Mouse (Mus musculus): ENCODE measurements at regions not wholly inside any gene's neighbourhood (a gene's known extent, or its start where the extent isn't known, plus 50 kb on each side); places are given as distances from the start of the nearest gene placed in this dataset.

DNA sequence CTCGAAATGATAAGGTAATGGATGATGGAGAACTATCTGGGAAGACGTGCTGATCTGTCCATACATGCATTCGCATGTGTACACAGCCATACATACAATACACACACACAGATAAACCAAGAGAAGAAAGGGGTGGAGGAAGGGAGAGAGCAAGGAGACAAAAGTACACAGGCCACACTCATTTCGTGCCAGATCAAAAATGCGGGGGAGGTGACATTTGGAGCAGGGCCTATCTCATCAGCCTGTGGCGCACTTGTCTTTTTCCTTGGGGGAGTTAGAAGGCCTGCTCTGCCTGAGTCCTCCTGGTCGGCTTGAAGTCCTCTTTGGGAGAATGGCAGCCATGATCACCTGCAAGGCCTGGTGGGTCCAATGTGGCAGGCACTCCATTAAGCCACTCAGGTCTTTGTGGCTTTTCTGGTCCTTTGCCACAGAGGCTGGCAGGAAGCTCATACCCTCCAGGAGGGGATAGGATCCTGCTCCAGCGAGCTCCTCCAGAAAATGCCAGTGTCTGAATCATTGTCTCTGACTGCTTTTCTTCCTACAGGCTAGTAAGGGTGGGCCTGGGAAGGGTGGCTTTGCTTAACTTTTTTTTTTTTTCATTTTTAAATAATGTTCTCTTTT, 203.0 kb upstream of the Spdye4c start:
- ATAC-seq (ENCODE audit: insufficient number of reproducible peaks, low FRiP score, low TSS enrichment) = no peak

- no peak for ATAC-seq (ENCODE audit: insufficient number of reproducible peaks, low FRiP score, low TSS enrichment)
Measured at GRCm38 (mm10) chr2:128388883-128389470, 202.0 kb upstream of the Spdye4c start.

DNA sequence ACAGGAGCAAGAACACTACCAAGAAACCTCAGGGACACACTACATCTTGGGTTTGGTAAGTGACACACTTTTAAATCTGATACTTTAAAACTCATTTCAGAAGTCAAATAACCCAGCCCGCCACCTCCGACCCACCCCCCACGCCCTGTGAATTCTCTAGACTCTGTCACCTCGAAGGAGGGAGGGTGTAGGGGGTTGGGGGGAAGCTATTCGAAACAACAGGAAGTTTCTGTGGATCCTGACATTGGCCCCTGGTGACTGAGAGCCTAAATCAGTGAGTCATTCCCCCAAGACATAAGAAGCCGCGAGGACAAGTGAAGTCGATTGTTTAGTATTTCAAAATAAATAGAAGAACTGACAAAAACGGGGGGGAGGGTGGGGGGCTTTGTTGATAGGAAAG, 198.7 kb upstream of the Spdye4c start:
- ATAC-seq (ENCODE audit: insufficient number of reproducible peaks, low FRiP score, low TSS enrichment) = no peak

GRCm38 (mm10) chr2:128393401-128393800, 197.6 kb upstream of the Spdye4c start:
- no peak for ATAC-seq (ENCODE audit: insufficient number of reproducible peaks, low FRiP score, low TSS enrichment)

DNA sequence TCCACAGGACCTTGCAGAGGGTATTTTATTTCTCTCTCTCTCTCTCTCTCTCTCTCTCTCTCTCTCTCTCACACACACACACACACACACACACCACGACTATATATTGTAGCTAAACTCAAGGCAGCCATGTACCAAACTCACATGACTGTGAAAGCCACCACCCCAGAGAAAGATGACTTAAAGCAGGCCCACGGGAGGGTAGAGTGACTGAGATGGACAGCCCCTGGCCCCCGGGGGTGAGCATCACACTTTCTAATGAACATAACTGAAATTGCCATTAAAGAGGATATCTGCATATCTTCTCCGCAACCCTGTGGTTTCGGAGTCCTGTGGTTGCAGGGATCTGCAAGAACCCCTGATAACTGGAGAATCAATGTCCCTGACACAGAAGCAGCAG, 197.1 kb upstream of the Spdye4c start:
- no peak for ATAC-seq (ENCODE audit: insufficient number of reproducible peaks, low FRiP score, low TSS enrichment)

DNA sequence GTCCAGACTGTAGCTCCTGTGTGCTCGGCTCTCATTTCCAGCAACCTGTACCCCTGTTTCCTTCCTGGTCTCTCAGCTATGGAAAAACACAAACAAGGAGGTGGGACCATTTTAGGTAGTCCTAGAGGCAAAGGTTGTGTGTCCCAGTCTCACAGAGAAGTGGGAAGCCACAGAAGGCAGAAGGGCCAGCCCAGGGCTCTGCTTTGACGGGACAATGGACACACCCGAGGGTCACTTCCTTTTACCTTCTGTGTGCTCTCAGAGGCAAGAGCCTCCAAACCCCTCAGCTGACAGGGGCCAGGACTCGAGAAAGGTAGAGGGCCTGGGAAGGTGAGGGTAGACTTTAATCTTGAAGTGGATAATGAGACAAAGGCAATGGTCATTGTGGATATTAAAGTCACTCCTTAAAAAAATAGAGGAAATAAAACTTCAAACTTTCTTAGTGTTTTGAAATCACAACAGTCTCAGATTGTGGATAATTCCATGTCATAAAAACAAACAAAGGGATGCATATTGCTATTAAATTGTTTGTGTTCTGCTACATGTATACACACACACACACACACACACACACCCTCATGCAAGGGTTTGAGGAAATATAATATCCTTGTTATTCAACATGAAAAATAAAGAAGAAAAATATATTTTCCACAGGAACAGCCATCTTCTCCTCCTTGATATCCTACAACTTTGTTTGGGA, 195.6 kb upstream of the Spdye4c start:
- ATAC-seq (ENCODE audit: insufficient number of reproducible peaks, low FRiP score, low TSS enrichment) = no peak

GRCm38 (mm10) chr2:128396008-128396346, 195.0 kb upstream of the Spdye4c start:
- ATAC-seq (ENCODE audit: insufficient number of reproducible peaks, low FRiP score, low TSS enrichment) = peak; percentile 84

DNA sequence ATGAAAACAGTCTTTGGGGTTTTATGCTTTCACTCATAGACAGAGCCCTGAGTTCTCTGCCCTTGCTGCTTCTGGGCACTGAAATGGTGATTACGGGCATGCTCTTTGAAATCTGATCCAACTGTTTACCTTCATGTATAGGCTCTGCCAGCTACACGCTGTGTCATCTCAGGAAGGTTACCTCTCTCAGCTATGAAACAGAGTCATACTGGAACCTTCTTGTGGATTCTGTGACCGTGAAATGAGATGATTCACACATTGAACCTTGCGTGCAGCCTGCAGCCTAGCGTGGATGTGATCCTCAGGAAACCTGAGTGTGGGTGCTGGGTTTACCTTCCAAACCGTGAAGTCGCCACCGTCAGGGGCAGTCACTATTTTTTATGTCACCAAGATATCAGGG, 189.7 kb upstream of the Spdye4c start:
- no peak for ATAC-seq (ENCODE audit: insufficient number of reproducible peaks, low FRiP score, low TSS enrichment)

DNA sequence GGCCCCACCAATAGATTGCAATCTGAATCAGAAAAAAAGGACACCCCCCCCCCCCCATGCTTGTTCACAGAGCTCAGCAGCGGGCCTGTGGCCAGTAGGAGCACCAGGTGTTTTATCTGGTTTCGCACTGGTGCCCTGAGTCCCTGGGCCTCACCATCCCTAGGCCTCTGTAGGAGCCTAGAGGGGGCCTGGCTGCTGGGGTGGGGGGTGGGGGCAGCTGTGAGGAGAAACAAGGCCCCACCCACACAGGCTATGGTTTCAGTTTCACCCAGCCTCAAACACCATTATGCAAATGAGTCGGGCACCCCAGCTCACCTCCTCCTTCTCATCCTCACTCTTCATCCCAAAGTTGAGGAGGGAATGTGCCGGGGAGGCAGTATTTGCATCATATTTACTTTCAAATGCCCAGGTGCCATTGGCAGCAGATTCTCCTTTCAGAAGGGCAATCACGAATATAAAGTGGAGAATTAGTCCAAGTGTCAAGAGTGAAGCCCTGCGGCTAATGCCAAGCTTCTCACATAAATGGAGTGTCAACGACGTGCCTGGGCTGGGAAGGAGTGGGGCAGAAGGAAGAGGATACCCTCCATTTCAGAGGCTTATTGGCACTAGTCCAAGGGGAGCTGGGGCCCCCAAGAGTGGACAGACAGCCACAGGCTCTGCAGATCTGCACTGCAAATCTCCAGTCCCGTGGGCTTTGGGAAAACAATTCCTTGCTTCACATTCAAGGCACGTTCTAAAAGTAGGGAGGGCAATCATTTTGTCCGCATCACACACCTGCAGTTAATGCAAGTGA, 187.7 kb upstream of the Spdye4c start:
- ATAC-seq (ENCODE audit: insufficient number of reproducible peaks, low FRiP score, low TSS enrichment) = no peak

DNA sequence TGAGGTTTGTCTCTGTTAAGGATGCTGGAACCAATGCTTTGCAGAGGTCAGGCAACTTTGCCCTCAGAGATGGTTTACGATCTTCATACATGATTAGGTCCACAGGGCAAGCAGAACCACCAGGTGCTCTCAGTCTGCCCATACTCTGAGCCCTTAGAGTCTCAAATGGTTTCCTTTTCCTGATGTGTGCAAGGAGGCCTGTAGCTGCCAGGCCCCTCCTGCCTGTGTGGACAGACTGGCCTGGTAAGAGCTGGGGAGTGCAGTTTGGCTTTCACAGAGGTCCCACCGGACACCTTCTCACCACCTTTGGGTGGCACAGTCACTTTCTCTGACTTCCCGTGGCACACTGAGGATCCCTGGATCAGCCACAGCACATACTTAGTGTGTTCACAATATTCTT, 186.6 kb upstream of the Spdye4c start:
- no peak for ATAC-seq (ENCODE audit: insufficient number of reproducible peaks, low FRiP score, low TSS enrichment)

DNA sequence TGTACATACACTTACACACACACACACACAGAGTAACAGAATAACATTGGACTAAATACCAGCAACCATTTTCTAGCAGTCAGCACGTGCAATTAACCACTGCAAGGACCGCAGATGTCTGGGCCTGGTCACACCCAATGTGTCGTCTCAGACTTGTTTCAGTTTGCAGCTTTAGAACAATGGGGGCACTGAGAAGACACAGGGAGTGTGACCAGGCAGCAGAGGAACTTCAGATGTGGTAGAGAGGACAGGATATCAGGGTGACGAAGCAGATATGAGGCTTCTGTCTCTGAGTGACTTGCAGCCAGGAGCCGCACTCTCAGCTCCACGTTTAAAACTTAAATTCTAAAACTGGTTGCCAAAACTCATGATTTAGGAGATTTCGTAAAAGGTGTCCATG, 183.9 kb upstream of the Spdye4c start:
- no peak for ATAC-seq (ENCODE audit: insufficient number of reproducible peaks, low FRiP score, low TSS enrichment)

DNA sequence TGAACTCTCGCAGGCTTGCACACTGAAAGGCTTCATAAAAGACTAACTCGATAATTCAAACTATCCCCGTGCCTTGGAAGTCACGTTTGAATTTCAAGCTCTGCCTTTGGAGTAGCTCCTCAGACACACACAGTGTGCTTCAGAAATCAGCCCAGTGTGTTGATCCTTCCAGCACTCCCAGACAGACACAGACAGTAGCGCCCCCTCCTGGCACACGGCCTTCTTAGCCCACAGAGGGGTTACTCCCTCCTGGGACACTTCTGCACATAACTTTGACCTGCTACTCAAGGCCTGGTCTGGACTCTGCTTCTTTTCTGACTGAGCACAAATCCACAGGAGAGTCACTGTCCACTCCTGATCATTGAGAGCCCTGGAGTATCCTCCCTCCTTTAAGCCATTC, 182.3 kb upstream of the Spdye4c start:
- no peak for ATAC-seq (ENCODE audit: insufficient number of reproducible peaks, low FRiP score, low TSS enrichment)

- ATAC-seq (ENCODE audit: insufficient number of reproducible peaks, low FRiP score, low TSS enrichment) = no peak
Measured at GRCm38 (mm10) chr2:128412352-128412751, 178.7 kb upstream of the Spdye4c start.

DNA sequence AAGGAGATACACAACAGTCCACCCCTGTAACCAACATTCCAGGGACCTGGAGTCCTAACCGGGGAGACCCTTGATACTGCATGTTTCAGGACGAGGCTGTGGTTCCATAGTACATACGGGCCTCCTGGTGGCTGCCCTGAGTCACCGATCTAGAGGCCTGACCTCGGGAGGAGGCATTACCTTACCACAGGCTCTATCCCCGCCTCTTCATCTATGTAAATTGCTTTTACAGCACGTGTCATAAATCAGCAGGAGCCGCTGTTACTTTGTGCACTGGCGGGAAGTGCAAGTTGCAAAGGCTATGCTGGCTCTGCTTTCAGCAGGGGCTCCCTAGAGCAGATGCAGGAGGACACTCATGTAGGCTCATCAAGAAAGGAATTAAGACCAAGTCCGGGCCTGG, 178.0 kb upstream of the Spdye4c start:
- no peak for ATAC-seq (ENCODE audit: insufficient number of reproducible peaks, low FRiP score, low TSS enrichment)

DNA sequence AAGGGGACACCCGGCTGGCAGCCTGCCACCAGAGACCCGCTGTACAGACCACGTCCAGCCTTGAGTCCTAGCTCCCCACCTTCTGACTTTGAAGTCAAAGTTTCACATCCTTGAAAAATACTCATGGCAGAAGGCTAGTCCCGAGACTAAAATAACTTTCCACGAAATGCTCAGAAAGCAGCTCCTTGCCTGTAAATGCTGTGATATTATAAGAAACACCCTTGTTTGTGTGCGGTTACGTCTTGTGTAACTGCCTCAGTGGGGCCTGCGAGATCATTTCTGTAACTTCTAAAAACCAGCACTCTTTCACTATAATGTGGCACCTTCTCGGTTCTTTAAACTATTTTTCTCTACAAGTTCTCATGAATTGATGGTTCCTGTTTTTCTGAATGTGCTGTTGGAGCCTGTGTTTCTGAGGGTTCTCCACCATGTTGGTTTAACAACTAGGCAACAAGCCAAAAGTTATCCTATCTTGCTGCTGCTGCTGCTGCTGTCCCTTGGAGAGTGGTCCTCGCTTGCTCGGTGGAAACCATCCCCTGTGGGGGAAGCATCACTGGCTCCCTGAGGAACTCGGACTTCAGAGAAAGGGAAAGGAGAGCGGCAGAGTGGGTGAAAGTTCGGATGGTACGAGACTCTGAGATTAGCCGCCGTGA, 176.3 kb upstream of the Spdye4c start:
- ATAC-seq (ENCODE audit: insufficient number of reproducible peaks, low FRiP score, low TSS enrichment) = no peak

DNA sequence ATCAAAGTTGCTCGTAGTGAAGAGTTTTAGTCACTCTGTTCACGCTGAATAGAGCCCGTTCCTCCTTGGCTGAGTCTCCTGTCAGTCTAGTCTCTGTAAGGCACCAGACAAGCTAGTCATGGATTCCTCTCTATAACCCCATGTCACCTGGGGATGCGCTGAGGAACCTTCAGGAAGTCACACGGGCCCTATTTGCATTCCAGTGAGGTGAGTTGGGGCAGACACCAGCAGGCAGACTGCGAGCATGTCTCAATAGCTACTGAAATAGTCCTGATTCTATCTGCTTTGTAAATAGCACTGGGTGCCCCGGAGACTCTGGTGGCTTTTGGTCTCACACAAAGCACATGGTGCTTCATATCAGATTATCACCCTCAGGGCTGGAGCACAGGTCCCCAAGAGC, 174.6 kb upstream of the Spdye4c start:
- no peak for ATAC-seq (ENCODE audit: insufficient number of reproducible peaks, low FRiP score, low TSS enrichment)

- ATAC-seq (ENCODE audit: insufficient number of reproducible peaks, low FRiP score, low TSS enrichment) = no peak
Measured at GRCm38 (mm10) chr2:128418960-128419359, 172.0 kb upstream of the Spdye4c start.

- ATAC-seq (ENCODE audit: insufficient number of reproducible peaks, low FRiP score, low TSS enrichment) = no peak
Measured at GRCm38 (mm10) chr2:128420406-128420805, 170.6 kb upstream of the Spdye4c start.

DNA sequence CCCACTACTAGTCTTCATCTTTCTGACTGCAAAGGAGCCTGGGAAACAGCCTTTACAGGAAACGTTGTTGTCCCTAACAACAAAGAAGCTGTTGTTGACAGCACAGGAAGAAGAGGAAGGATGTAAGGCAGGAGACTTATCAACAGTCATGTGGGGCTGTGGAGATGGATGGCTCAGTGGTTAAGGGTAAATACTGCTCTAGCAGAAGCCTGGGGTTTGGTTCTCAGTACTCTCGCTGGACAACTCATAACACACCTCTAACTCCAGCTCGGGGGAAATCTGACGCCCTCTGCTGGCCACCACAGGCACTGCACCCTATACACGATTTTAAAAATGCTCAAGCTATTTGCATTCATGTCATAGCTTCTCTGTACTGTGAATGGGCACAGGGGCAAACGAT, 168.3 kb upstream of the Spdye4c start:
- ATAC-seq (ENCODE audit: insufficient number of reproducible peaks, low FRiP score, low TSS enrichment) = no peak

DNA sequence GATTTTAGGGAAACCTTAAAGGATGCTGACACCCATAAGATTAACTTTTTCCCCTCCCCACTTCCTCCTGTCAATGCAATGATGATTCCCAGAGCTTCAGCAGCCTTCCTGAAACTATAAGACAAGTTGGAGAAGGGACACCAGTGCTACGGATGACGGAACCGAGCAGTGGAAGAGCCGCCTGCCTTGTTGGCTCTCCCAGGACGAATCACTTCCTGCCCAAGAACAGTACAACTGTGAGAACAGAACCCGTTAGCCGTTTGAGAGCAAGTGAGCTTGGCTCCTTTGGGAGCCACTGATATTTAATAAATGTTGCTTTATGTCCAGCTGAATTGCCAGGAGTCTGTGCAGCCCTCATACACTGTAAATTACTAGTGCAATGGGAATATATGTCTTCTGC, 166.8 kb upstream of the Spdye4c start:
- no peak for ATAC-seq (ENCODE audit: insufficient number of reproducible peaks, low FRiP score, low TSS enrichment)

All from cerebellum, adult (tissue).